Mouse (Mus musculus) E14TG2a.4 (cell line): ENCODE measurements around the gene Gm17334.

Experiments
- H3K27me3 ChIP-seq: 2 replicates; pipeline ENCODE4 v1.6.1; 2014; ENCODE audit warnings: low read length, control low read depth; ENCODE audit not compliant: insufficient read depth
- H3K36me3 ChIP-seq: 2 replicates; pipeline ENCODE4 v1.6.1; 2014; ENCODE audit warnings: low read length, control low read depth; ENCODE audit not compliant: insufficient read depth
- H3K4me1 ChIP-seq: replicated peaks from 2 replicates; pipeline ENCODE4 v1.6.1; 2014; ENCODE audit warnings: low read depth, low read length, control low read depth
- H3K4me3 ChIP-seq: replicated peaks from 2 replicates; pipeline ENCODE4 v1.5.1; 2014; ENCODE audit warnings: mild to moderate bottlenecking, low read length
- H3K9me3 ChIP-seq: 2 replicates; pipeline ENCODE4 v1.6.1; 2014; ENCODE audit warnings: low read length, control low read depth
- CTCF ChIP-seq: conservative IDR thresholded peaks from 2 replicates; pipeline ENCODE4 v1.5.1; 2014; ENCODE audit warnings: low read length
- NANOG ChIP-seq: IDR thresholded peaks from 2 replicates; pipeline ENCODE4 v1.6.1; 2014; ENCODE audit warnings: borderline replicate concordance, low read length, mixed read lengths
- POU5F1 ChIP-seq: IDR thresholded peaks from 2 replicates; pipeline ENCODE4 v1.6.1; 2014; ENCODE audit warnings: low read length, borderline replicate concordance

Gm17334 gene

DNA sequence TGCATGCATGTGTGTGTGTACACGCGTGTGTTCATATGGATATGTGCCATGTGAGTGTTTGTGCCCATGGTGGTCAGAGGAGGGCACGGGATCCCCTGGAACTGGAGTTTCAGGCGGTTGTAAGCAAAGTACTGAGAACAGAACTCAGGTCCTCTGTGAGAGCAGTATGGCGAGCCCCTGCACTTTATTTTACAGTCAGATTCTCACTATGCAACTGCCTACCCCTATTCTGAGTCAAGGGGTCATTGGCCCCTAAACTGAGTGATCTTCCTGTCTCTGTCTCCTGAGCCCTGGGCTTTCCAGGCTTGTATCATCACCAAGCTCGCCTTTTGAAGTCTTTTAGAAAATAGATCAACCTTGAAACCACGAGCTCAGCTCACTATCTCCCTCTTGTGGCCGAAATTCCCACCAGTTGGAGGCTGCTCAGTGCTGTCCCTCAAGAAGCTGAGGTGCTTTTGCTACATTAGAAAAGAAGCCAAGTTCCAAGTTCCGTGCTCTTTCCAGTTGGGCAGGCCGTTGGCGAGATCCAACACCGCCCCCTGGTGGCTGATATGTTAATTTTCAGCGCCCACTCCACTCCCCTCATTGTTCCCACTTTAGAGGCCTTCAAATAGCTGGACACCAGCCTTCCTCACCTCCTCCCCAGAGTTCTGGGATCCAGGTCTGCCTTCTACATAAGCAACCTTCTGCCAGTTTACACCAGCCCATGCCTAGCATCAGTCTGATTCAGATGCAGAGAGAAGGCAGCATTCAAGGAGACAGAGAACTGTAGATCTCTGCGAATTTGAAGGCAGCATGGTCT, 36.0 kb downstream of the Gm17334 start:
- peaks cover 3% of the 10 kb centered on the region; the same call in 1 of the 2 replicates for H3K27me3 ChIP-seq
- no peaks in the 10 kb centered on the region for H3K9me3 ChIP-seq
- no peak for TF ChIP-seq NANOG
- TF ChIP-seq CTCF = peak; percentile 69
- no peak overlapping the region for H3K4me3 ChIP-seq
- H3K4me1 ChIP-seq = peaks cover 10% of the 10 kb centered on the region
- H3K36me3 ChIP-seq = no peaks in the 10 kb centered on the region

DNA sequence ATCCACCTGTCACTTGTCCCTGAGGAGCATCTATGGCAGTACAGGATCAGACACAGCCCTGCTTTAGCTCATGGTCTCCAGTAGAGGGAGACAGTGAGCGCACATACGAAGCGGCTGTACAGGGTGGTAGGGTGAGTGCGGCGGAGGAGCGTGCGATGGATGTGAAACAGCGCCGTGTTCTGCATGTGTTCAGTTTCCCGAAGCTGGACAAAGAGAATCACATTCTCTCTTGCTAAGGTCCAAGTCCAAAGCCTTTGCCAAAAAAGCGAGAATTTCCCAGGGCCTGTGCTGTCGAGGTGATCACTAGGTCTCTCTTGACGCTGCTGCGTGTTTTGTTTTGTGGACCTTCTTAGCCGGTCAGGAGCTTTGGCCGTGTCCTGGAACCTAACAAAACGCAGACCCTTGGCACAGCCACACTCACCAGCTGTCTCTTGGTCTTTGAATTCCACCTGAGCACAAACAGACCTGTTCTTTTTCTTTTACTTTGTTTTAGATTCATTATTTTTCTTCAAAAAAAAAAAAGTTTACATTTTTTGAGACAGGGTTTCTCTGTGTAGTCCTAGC, 37.2 kb downstream of the Gm17334 start:
- Histone ChIP-seq H3K9me3 (no peaks in the 10 kb centered on the region), H3K36me3 (no peaks in the 10 kb centered on the region), H3K27me3 (peaks cover 3% of the 10 kb centered on the region; the same call in 1 of the 2 replicates), H3K4me3 (0 out of 2 replicates have a peak overlapping the region, but pooled peaks have one; percentile 26), H3K4me1 (peaks cover 10% of the 10 kb centered on the region)
- TF ChIP-seq CTCF (peak; percentile 87), POU5F1 (no peak)

GRCm38 (mm10) chr11:53734970-53735681, 37.9 kb downstream of the Gm17334 start:
- no peak overlapping the region for H3K4me3 ChIP-seq
- H3K36me3 ChIP-seq = no peaks in the 10 kb centered on the region
- H3K27me3 ChIP-seq = peaks cover 3% of the 10 kb centered on the region; the same call in 1 of the 2 replicates
- TF ChIP-seq CTCF (no peak), POU5F1 (no peak), NANOG (no peak)
- H3K9me3 ChIP-seq = no peaks in the 10 kb centered on the region
- peaks cover 10% of the 10 kb centered on the region for H3K4me1 ChIP-seq

DNA sequence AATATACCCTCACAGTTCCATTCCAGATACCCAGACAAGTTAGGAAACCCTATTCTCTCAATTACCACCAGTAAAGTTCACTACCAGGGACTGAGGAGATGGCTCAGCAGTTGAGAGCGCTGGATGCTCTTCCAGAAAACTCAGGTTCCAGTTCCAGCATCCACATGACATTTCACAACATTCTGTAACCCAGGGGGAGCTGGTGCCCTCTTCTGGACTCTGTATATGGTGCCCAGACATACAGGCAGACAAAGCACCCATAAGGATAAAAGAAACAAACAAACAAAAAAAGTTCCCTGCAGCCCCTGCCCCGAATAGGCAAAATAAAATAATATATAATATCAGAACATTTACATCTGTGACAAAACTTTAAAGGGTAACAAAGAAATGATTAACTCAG, 38.6 kb downstream of the Gm17334 start:
- Histone ChIP-seq H3K4me3 (no peak overlapping the region), H3K36me3 (no peaks in the 10 kb centered on the region), H3K4me1 (peaks cover 10% of the 10 kb centered on the region), H3K9me3 (no peaks in the 10 kb centered on the region), H3K27me3 (peaks cover 3% of the 10 kb centered on the region; the same call in 1 of the 2 replicates)
- no peak for TF ChIP-seq NANOG
- TF ChIP-seq POU5F1 = no peak
- TF ChIP-seq CTCF = no peak

- H3K9me3 ChIP-seq = no peaks in the 10 kb centered on the region
- H3K27me3 ChIP-seq = peaks cover 3% of the 10 kb centered on the region; the same call in 1 of the 2 replicates
- peaks cover 10% of the 10 kb centered on the region for H3K4me1 ChIP-seq
- no peaks in the 10 kb centered on the region for H3K36me3 ChIP-seq
- TF ChIP-seq CTCF (peak; percentile 34; the same call in 1 of the 2 replicates), POU5F1 (no peak)
- no peak overlapping the region for H3K4me3 ChIP-seq
Measured at GRCm38 (mm10) chr11:53733824-53734223, 39.2 kb downstream of the Gm17334 start.

GRCm38 (mm10) chr11:53732244-53732643, 40.7 kb downstream of the Gm17334 start:
- TF ChIP-seq POU5F1 = no peak
- no peak overlapping the region for H3K4me3 ChIP-seq

GRCm38 (mm10) chr11:53731457-53731856, 41.5 kb downstream of the Gm17334 start:
- no peak for TF ChIP-seq POU5F1
- no peak for TF ChIP-seq NANOG
- TF ChIP-seq CTCF = no peak
- H3K4me1 ChIP-seq = peaks cover 3% of the 10 kb centered on the region; the same call in 1 of the 2 replicates
- peaks cover 3% of the 10 kb centered on the region; the same call in 1 of the 2 replicates for H3K27me3 ChIP-seq
- no peaks in the 10 kb centered on the region for H3K9me3 ChIP-seq
- H3K36me3 ChIP-seq = no peaks in the 10 kb centered on the region
- no peak overlapping the region for H3K4me3 ChIP-seq

More at GRCm38 (mm10) chr11:53732244-53732643, 40.7 kb downstream of the Gm17334 start:
- peaks cover 3% of the 10 kb centered on the region; the same call in 1 of the 2 replicates for H3K27me3 ChIP-seq
- H3K9me3 ChIP-seq = no peaks in the 10 kb centered on the region
- H3K36me3 ChIP-seq = no peaks in the 10 kb centered on the region
- peaks cover 7% of the 10 kb centered on the region for H3K4me1 ChIP-seq
